Comparison of ENCODE assay signal across 8 mouse cellular contexts in genomic region chr4:59782853-59783684, GRCm38 (mm10). TPM values are rescaled to one million over a fixed set of nuclear protein-coding genes. Genes with fewer than 3 reads are reported as not detected.
DNase-seq lines count a peak whose midpoint lies in the region; ATAC-seq and TF ChIP-seq lines count a peak whose summit lies in the region.

No protein-coding gene starts in this region.

- peak overlapping the region; percentile 74 for H3K4me3 ChIP-seq in heart, adult 2 months
- peak overlapping the region; percentile 85 for H3K4me3 ChIP-seq in embryonic facial prominence, embryonic 12.5 days
- H3K4me3 ChIP-seq in midbrain, embryonic 14.5 days (replicated peaks; ENCODE audit: low read depth, low read length), result peak overlapping the region; percentile 82

- H3K4me2 ChIP-seq in embryonic facial prominence, embryonic 12.5 days (replicated peaks), result peak overlapping the region; percentile 84
- H3K4me2 ChIP-seq in midbrain, embryonic 14.5 days (ENCODE audit: low read length), result peak overlapping the region; percentile 80

- H3K9ac ChIP-seq in heart, adult 2 months (ENCODE audit: low read depth, low read length), result peak overlapping the region; percentile 77
- peak overlapping the region; percentile 71 for H3K9ac ChIP-seq in embryonic facial prominence, embryonic 12.5 days
- H3K9ac ChIP-seq in midbrain, embryonic 14.5 days (replicated peaks; ENCODE audit: low read length), result peak overlapping the region; percentile 63

- TF ChIP-seq EP300 in heart, adult 2 months (IDR thresholded peaks at IDR 0.05; ENCODE audit: insufficient read depth, low read depth, low read length), result no peak

- H3K9me3 ChIP-seq in embryonic facial prominence, embryonic 12.5 days, result no peaks in the 10 kb centered on the region
- H3K9me3 ChIP-seq in midbrain, embryonic 14.5 days (ENCODE audit: control insufficient read depth, low read length), result no peaks in the 10 kb centered on the region

- no peaks in the 10 kb centered on the region for H3K4me1 ChIP-seq in heart, adult 2 months (ENCODE audit: control insufficient read depth, insufficient read depth, low read length)
- H3K4me1 ChIP-seq in embryonic facial prominence, embryonic 12.5 days, result peaks cover 6% of the 10 kb centered on the region; the same call in 1 of the 2 replicates
- H3K4me1 ChIP-seq in midbrain, embryonic 14.5 days (ENCODE audit: control insufficient read depth, insufficient read depth, low read length), result peaks cover 5% of the 10 kb centered on the region

- ATAC-seq in CD4-positive, CD25-positive, alpha-beta regulatory T cell, adult 4 months, result peak; percentile 27
- peak; percentile 64 for ATAC-seq in embryonic facial prominence, embryonic 12.5 days (ENCODE audit: insufficient number of reproducible peaks, insufficient read depth, low FRiP score, low TSS enrichment)
- peak; percentile 19 for ATAC-seq in inflammation-experienced regulatory T-cells, adult 6 months
- ATAC-seq in midbrain, embryonic 14.5 days (ENCODE audit: low FRiP score, low TSS enrichment), result peak; percentile 61; the same call in 1 of the 2 replicates

- peaks cover 5% of the 10 kb centered on the region for H3K36me3 ChIP-seq in heart, adult 2 months (ENCODE audit: control insufficient read depth, insufficient read depth, low read length)
- no peaks in the 10 kb centered on the region for H3K36me3 ChIP-seq in embryonic facial prominence, embryonic 12.5 days
- 0 out of 2 replicates have a peak, but pooled peaks cover under 1% of the 10 kb centered on the region for H3K36me3 ChIP-seq in midbrain, embryonic 14.5 days (ENCODE audit: control insufficient read depth, insufficient read depth, low read length)

- peak overlapping the region; percentile 72 for H3K27ac ChIP-seq in heart, adult 2 months
- H3K27ac ChIP-seq in embryonic facial prominence, embryonic 12.5 days, result peak overlapping the region; percentile 47; the same call in 1 of the 2 replicates
- peak overlapping the region; percentile 49 for H3K27ac ChIP-seq in midbrain, embryonic 14.5 days (replicated peaks; ENCODE audit: low read depth, low read length)

- no peak for TF ChIP-seq POLR2A in heart, adult 2 months (IDR thresholded peaks at IDR 0.05; ENCODE audit: insufficient read depth, low read depth, low read length)

- no peaks in the 10 kb centered on the region for H3K27me3 ChIP-seq in heart, adult 2 months (ENCODE audit: control insufficient read depth, insufficient read depth, low read length)
- no peaks in the 10 kb centered on the region for H3K27me3 ChIP-seq in embryonic facial prominence, embryonic 12.5 days
- no peaks in the 10 kb centered on the region for H3K27me3 ChIP-seq in midbrain, embryonic 14.5 days (ENCODE audit: control insufficient read depth, insufficient read depth, low read length)

- peaks cover 2% of the 10 kb centered on the region for H3K79me2 ChIP-seq in heart, adult 2 months (replicated peaks; ENCODE audit: control insufficient read depth, insufficient read depth, low read length)

- no peak for TF ChIP-seq CTCF in heart, adult 2 months (IDR thresholded peaks at IDR 0.05)

- no peak for DNase-seq in heart, adult 2 months
- no peak for DNase-seq in heart, postnatal 14 days
- DNase-seq in midbrain, embryonic 14.5 days, result peak; percentile 64
- no peak for DNase-seq in c-Kit-positive CD71-positive TER-119-positive erythroid progenitor cells, embryonic 14.5 days (ENCODE audit: low spot score)
- no peak for DNase-seq in cerebellum, adult 11 months

- WGBS in heart, adult 2 months, result under 1% methylated on average over 47 of the region's 47 CpGs
- under 1% methylated on average over 47 of the region's 47 CpGs for WGBS in embryonic facial prominence, embryonic 12.5 days
- WGBS in midbrain, embryonic 14.5 days, result under 1% methylated on average over 47 of the region's 47 CpGs

- intact Hi-C loops in heart, adult 2 months (cut with DNase I), result loop anchor here (1.0 to 10.0 kb wide), 4 partner anchors 22 to 868 kb away; partner anchors contain the start of genes E130308A19Rik, Ecpas and Snx30
- intact Hi-C loops in heart, postnatal 14 days (cut with DNase I), result loop anchor here (5.0 kb wide), 1 partner anchor 166 kb away; no protein-coding TSS in a partner anchor

RNA-seq across cellular contexts. Expression of gene Inip, which starts 18.3 kb away (rescaled TPM):
- 1 to 10 TPM; 9.7 to 9.8 TPM for total RNA-seq in heart, adult 2 months (2021)
- 6.2 and 11.8 TPM in 2 replicates for polyA plus RNA-seq in heart, adult 2 months (2012; rRNA removed)
- total RNA-seq in heart, postnatal 14 days (2021), result 10 to 100 TPM; 10.3 to 12.3 TPM
- polyA plus RNA-seq in CD4-positive, CD25-positive, alpha-beta regulatory T cell, adult 4 months (2017; shearing (Covaris generic)), result 10 to 100 TPM; 49.6 to 49.7 TPM
- 71.7 and 78.2 TPM in 2 replicates for polyA plus RNA-seq in embryonic facial prominence, embryonic 12.5 days (2016; fragmentation: Nextera tagmentation; extraction: Ambion mirVana)
- polyA plus RNA-seq in inflammation-experienced regulatory T-cells, adult 6 months (2017; shearing (Covaris generic)), result 10 to 100 TPM; 48.4 to 49.9 (median 49.5) TPM
- polyA plus RNA-seq in midbrain, embryonic 14.5 days (2014; fragmentation: Nextera tagmentation; extraction: Ambion mirVana), result 55.7 and 64.6 TPM in 2 replicates

RNA-seq across cellular contexts. Expression of gene Snx30, which starts 22.6 kb away (rescaled TPM):
- 1 to 10 TPM; 4.7 to 5.5 TPM for total RNA-seq in heart, adult 2 months (2021)
- 1.9 and 3.6 TPM in 2 replicates for polyA plus RNA-seq in heart, adult 2 months (2012; rRNA removed)
- 1 to 10 TPM; 5.0 to 8.2 TPM for total RNA-seq in heart, postnatal 14 days (2021)
- 1 to 10 TPM; 2.2 to 2.6 TPM for polyA plus RNA-seq in CD4-positive, CD25-positive, alpha-beta regulatory T cell, adult 4 months (2017; shearing (Covaris generic))
- 13.9 and 14.0 TPM in 2 replicates for polyA plus RNA-seq in embryonic facial prominence, embryonic 12.5 days (2016; fragmentation: Nextera tagmentation; extraction: Ambion mirVana)
- polyA plus RNA-seq in inflammation-experienced regulatory T-cells, adult 6 months (2017; shearing (Covaris generic)), result 1 to 10 TPM; 2.6 to 3.6 (median 2.8) TPM
- 22.7 and 23.4 TPM in 2 replicates for polyA plus RNA-seq in midbrain, embryonic 14.5 days (2014; fragmentation: Nextera tagmentation; extraction: Ambion mirVana)
